Mouse (Mus musculus) limb, embryonic 10.5 days (tissue): ENCODE data around the gene Rps6ka5. TPM values are rescaled to one million over a fixed set of nuclear protein-coding genes. Genes with fewer than 3 reads are reported as not detected.

Source experiments
- DNase-seq: peaks from one replicate; pipeline ENCODE4 v3.0.0-alpha.2; 2017; ENCODE audit warnings: low spot score
- H3K27ac ChIP-seq: fragments of 300-500 bp; sonication (generic); 2 replicates; pipeline ENCODE4 v1.5.1; 2016; ENCODE audit warnings: mild to moderate bottlenecking
- H3K27me3 ChIP-seq: fragments of 300-500 bp; sonication (generic); 2 replicates; pipeline ENCODE4 v1.6.1; 2016; ENCODE audit warnings: low read depth, mild to moderate bottlenecking; ENCODE audit not compliant: poor library complexity, severe bottlenecking
- H3K36me3 ChIP-seq: fragments of 300-500 bp; sonication (generic); 2 replicates; pipeline ENCODE4 v1.6.1; 2016; ENCODE audit warnings: mild to moderate bottlenecking, moderate library complexity
- H3K4me1 ChIP-seq: fragments of 300-500 bp; sonication (generic); 2 replicates; pipeline ENCODE4 v1.6.1; 2016
- H3K4me3 ChIP-seq: fragments of 300-500 bp; sonication (generic); 2 replicates; pipeline ENCODE4 v1.5.1; 2016; ENCODE audit warnings: mild to moderate bottlenecking, moderate library complexity
- H3K9me3 ChIP-seq: fragments of 300-500 bp; sonication (generic); replicated peaks from 2 replicates; pipeline ENCODE4 v1.6.1; 2016; ENCODE audit warnings: mild to moderate bottlenecking
- WGBS: fragments of 180-500 bp; shearing (Covaris S2); methylation state at CpG from one replicate; pipeline ENCODE4 v1.1.7; 2016; 5-methylcytosine and 5-hydroxymethylcytosine counted together
- polyA plus RNA-seq: library from polyadenylated mRNA; unstranded; fragments of >200 nt; fragmentation: Nextera tagmentation; extraction: Ambion mirVana; gene quantifications from 2 replicates; pipeline ENCODE4 v1.2.1, GENCODE M21; 2016

Gene Rps6ka5
- polyA plus RNA-seq, 1 experiment from 2014 or later: 4.3 TPM

GRCm38 (mm10) chr12:100512641-100513040 is 214.1 kb downstream of the Rps6ka5 start:
- no peak overlapping the region for H3K27ac ChIP-seq
- peaks cover 47% of the 10 kb centered on the region for H3K36me3 ChIP-seq
- no peak for DNase-seq
- H3K4me1 ChIP-seq: 0 out of 2 replicates have a peak, but pooled peaks cover 4% of the 10 kb centered on the region
- WGBS: 90% methylated on average over 9 of the region's 9 CpGs
- H3K4me3 ChIP-seq: no peak overlapping the region
- no peaks in the 10 kb centered on the region for H3K27me3 ChIP-seq
- H3K9me3 ChIP-seq: no peaks in the 10 kb centered on the region

- Histone ChIP-seq H3K27ac (no peak overlapping the region), H3K36me3 (peaks cover 31% of the 10 kb centered on the region), H3K4me3 (no peak overlapping the region), H3K4me1 (0 out of 2 replicates have a peak, but pooled peaks cover 4% of the 10 kb centered on the region), H3K27me3 (no peaks in the 10 kb centered on the region), H3K9me3 (no peaks in the 10 kb centered on the region)
- 85% methylated on average over 9 of the region's 9 CpGs for WGBS
- DNase-seq: no peak
Measured at GRCm38 (mm10) chr12:100509615-100510282, 217.0 kb downstream of the Rps6ka5 start.

DNA sequence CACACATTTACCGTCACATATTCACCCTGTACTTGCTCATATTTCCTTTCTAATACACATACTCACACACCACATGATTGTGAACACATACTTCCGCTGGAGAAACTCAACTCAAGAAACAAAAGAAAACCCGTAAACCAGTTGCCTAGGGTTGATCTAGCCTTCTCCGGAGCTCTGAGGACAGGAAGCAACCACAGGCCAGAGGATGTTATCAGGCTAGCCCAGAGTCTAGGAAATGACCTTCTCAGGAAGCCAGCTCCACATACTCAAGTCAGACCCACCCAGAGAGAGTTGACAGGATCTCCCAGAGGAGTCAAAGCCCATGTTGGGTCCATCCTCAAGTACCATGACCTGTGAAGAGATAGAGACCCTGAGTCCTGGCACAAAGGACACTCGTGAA is 218.1 kb downstream of the Rps6ka5 start:
- no peaks in the 10 kb centered on the region for H3K27me3 ChIP-seq
- H3K4me3 ChIP-seq: no peak overlapping the region
- H3K4me1 ChIP-seq: 0 out of 2 replicates have a peak, but pooled peaks cover 4% of the 10 kb centered on the region
- H3K36me3 ChIP-seq: peaks cover 28% of the 10 kb centered on the region
- H3K27ac ChIP-seq: no peak overlapping the region
- WGBS: 93% methylated on average over 5 of the region's 5 CpGs
- no peak for DNase-seq
- no peaks in the 10 kb centered on the region for H3K9me3 ChIP-seq

- H3K9me3 ChIP-seq: no peaks in the 10 kb centered on the region
- H3K27me3 ChIP-seq: no peaks in the 10 kb centered on the region
- 95% methylated on average over 1 of the region's 1 CpGs for WGBS
- H3K36me3 ChIP-seq: peaks cover 4% of the 10 kb centered on the region
- H3K4me1 ChIP-seq: 0 out of 2 replicates have a peak, but pooled peaks cover 2% of the 10 kb centered on the region
- H3K4me3 ChIP-seq: no peak overlapping the region
- H3K27ac ChIP-seq: no peak overlapping the region
- no peak for DNase-seq
Measured at GRCm38 (mm10) chr12:100505484-100505883, 221.3 kb downstream of the Rps6ka5 start.

GRCm38 (mm10) chr12:100504585-100504984 is 222.2 kb downstream of the Rps6ka5 start:
- WGBS: 88% methylated on average over 2 of the region's 2 CpGs
- no peak for DNase-seq
- Histone ChIP-seq H3K9me3 (no peaks in the 10 kb centered on the region), H3K4me3 (no peak overlapping the region), H3K27me3 (no peaks in the 10 kb centered on the region), H3K36me3 (peaks cover 7% of the 10 kb centered on the region), H3K27ac (no peak overlapping the region), H3K4me1 (no peaks in the 10 kb centered on the region)

- no peaks in the 10 kb centered on the region for H3K9me3 ChIP-seq
- no peak overlapping the region for H3K4me3 ChIP-seq
- H3K4me1 ChIP-seq: no peaks in the 10 kb centered on the region
- no peak for DNase-seq
- 88% methylated on average over 4 of the region's 4 CpGs for WGBS
- no peaks in the 10 kb centered on the region for H3K27me3 ChIP-seq
- no peak overlapping the region for H3K27ac ChIP-seq
- peaks cover 16% of the 10 kb centered on the region for H3K36me3 ChIP-seq
Measured at GRCm38 (mm10) chr12:100503659-100504058, 223.1 kb downstream of the Rps6ka5 start.

- no peaks in the 10 kb centered on the region for H3K9me3 ChIP-seq
- no peaks in the 10 kb centered on the region for H3K4me1 ChIP-seq
- H3K36me3 ChIP-seq: peaks cover 25% of the 10 kb centered on the region
- no peak overlapping the region for H3K4me3 ChIP-seq
- H3K27ac ChIP-seq: no peak overlapping the region
- WGBS: 75% methylated on average over 3 of the region's 3 CpGs
- H3K27me3 ChIP-seq: no peaks in the 10 kb centered on the region
- DNase-seq: no peak
Measured at GRCm38 (mm10) chr12:100502544-100502943, 224.2 kb downstream of the Rps6ka5 start.

DNA sequence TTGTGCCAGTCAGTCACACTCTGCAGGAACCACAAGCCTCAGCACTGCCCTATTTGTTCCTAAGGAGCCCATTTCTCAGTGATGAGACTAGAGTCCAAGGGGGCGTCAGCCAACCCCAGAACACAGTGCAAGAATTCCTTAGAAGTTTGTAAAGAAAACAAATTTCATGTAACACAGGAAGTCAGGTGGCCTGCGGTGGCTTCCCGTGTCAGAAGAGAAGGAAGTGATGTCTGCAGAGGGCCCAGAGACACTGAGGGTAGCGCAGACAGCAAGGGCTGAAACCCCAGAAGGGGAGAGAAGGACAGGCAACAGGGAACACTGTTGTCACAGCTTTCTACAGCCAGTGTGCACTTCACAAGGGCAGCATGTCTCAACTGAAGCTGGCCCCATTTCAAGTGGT is 225.5 kb downstream of the Rps6ka5 start:
- no peaks in the 10 kb centered on the region for H3K9me3 ChIP-seq
- H3K4me3 ChIP-seq: no peak overlapping the region
- no peak for DNase-seq
- H3K36me3 ChIP-seq: peaks cover 38% of the 10 kb centered on the region
- no peaks in the 10 kb centered on the region for H3K4me1 ChIP-seq
- H3K27me3 ChIP-seq: no peaks in the 10 kb centered on the region
- WGBS: 90% methylated on average over 4 of the region's 4 CpGs
- no peak overlapping the region for H3K27ac ChIP-seq

DNA sequence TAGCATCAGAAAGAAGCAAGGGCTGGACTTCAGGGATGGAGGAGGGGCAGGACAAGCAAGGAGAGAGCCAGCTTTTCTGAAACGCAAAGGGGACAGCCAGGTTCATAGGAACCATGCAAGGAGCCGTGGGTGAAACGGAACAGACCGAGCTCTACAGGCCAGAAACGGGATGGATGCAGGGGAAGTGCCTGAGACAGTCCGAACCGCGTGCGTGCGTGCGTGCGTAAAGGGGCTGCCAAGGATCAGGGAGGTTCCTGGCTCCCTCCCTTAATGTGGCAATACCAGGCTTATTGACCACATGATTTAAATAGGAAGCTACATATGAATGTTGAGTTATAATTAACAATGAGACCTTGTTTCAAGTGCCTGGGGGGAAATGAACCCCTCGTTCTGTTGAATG is 227.3 kb downstream of the Rps6ka5 start:
- H3K27me3 ChIP-seq: no peaks in the 10 kb centered on the region
- no peak overlapping the region for H3K27ac ChIP-seq
- WGBS: 94% methylated on average over 13 of the region's 13 CpGs
- no peaks in the 10 kb centered on the region for H3K9me3 ChIP-seq
- H3K4me1 ChIP-seq: no peaks in the 10 kb centered on the region
- H3K36me3 ChIP-seq: peaks cover 56% of the 10 kb centered on the region
- DNase-seq: no peak
- H3K4me3 ChIP-seq: no peak overlapping the region

Other genes with a start within 250 kb of the Rps6ka5 start
- gene Ttc7b, start 206.2 kb downstream of the Rps6ka5 start, polyA plus RNA-seq: 4.3 and 4.7 TPM in 2 replicates
- gene Dglucy, start 52.1 kb upstream of the Rps6ka5 start, polyA plus RNA-seq: 0.10 and 0.41 TPM in 2 replicates
- gene Gpr68, start 181.2 kb upstream of the Rps6ka5 start, polyA plus RNA-seq: 0.23 and 0.30 TPM in 2 replicates